Mouse (Mus musculus) embryonic facial prominence, embryonic 12.5 days (tissue): ENCODE measurements around the gene Arl8b. TPM values are rescaled to one million over a fixed set of nuclear protein-coding genes. Genes with fewer than 3 reads are reported as not detected.
A peak's percentile ranks its signal among the peaks of the same experiment; 100 is the strongest.

Experiments used
- ATAC-seq: fragments of 200-750 bp; cut with Nextera tagmentation; 2 replicates; pipeline ENCODE4 v1.8.0; 2017; ENCODE audit not compliant: insufficient number of reproducible peaks, insufficient read depth, low FRiP score, low TSS enrichment
- H3K27ac ChIP-seq: fragments of 300-500 bp; sonication (generic); 2 replicates; pipeline ENCODE4 v1.5.1; 2016; ENCODE audit warnings: mild to moderate bottlenecking
- H3K27me3 ChIP-seq: fragments of 300-500 bp; sonication (generic); 2 replicates; pipeline ENCODE4 v1.6.1; 2016; ENCODE audit warnings: mild to moderate bottlenecking, moderate library complexity
- H3K36me3 ChIP-seq: fragments of 300-500 bp; sonication (generic); 2 replicates; pipeline ENCODE4 v1.6.1; 2016; ENCODE audit warnings: mild to moderate bottlenecking
- H3K4me1 ChIP-seq: fragments of 300-500 bp; sonication (generic); 2 replicates; pipeline ENCODE4 v1.6.1; 2016
- H3K4me2 ChIP-seq: fragments of 300-500 bp; sonication (generic); replicated peaks from 2 replicates; pipeline ENCODE4 v1.6.1; 2016; ENCODE audit warnings: mild to moderate bottlenecking, moderate library complexity
- H3K4me3 ChIP-seq: fragments of 300-500 bp; sonication (generic); 2 replicates; pipeline ENCODE4 v1.5.1; 2016; ENCODE audit warnings: mild to moderate bottlenecking
- H3K9ac ChIP-seq: fragments of 300-500 bp; sonication (generic); 2 replicates; pipeline ENCODE4 v1.6.1; 2016; ENCODE audit warnings: mild to moderate bottlenecking, moderate library complexity
- H3K9me3 ChIP-seq: fragments of 300-500 bp; sonication (generic); 2 replicates; pipeline ENCODE4 v1.6.1; 2016; ENCODE audit warnings: mild to moderate bottlenecking, moderate library complexity
- WGBS: fragments of 180-500 bp; shearing (Covaris S2); methylation state at CpG from one replicate; pipeline ENCODE4 v1.1.7; 2016; 5-methylcytosine and 5-hydroxymethylcytosine counted together
- polyA plus RNA-seq: library from polyadenylated mRNA; unstranded; fragments of >200 nt; fragmentation: Nextera tagmentation; extraction: Ambion mirVana; gene quantifications from 2 replicates; pipeline ENCODE4 v1.2.1, GENCODE M21; 2016

Gene Arl8b
- polyA plus RNA-seq, 1 experiment from 2014 or later = 69.5 TPM

DNA sequence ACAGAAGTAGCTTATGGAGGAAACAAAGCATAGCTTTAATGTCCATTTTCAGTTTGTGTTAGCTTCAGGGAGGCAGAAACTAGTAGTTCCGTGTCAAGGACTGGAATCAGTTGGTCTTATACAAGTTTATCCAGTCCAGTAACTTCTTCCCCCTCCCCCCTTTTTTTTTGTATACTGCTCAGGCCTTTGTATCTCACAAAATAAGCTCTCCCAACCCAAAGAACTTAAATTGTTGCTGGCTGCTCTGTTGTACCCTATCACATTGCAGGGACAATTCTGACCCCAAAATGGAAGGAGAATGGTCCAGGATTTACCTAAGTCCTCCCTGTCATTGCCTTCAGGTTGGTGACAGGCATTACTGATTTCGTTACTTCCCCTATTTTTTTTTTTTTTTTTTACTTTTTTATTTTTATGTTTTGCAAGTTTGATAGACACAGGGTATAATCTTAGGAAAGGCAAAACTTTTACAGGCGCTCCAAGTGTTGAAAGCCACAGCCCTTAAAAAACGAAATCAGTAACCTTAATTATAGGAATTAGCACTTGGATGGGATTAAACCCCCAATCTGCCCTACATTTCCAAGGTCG, 44.5 kb downstream of the Arl8b start:
- peak overlapping the region; percentile 87 for H3K4me2 ChIP-seq
- peaks cover 15% of the 10 kb centered on the region for H3K4me1 ChIP-seq
- H3K27ac ChIP-seq = no peak overlapping the region
- peaks cover 12% of the 10 kb centered on the region for H3K36me3 ChIP-seq
- H3K4me3 ChIP-seq = peak overlapping the region; percentile 90
- H3K27me3 ChIP-seq = no peaks in the 10 kb centered on the region
- no peaks in the 10 kb centered on the region for H3K9me3 ChIP-seq
- H3K9ac ChIP-seq = peak overlapping the region; percentile 21; the same call in 1 of the 2 replicates
- no peak for ATAC-seq
- 23% methylated on average over 5 of the region's 5 CpGs for WGBS

DNA sequence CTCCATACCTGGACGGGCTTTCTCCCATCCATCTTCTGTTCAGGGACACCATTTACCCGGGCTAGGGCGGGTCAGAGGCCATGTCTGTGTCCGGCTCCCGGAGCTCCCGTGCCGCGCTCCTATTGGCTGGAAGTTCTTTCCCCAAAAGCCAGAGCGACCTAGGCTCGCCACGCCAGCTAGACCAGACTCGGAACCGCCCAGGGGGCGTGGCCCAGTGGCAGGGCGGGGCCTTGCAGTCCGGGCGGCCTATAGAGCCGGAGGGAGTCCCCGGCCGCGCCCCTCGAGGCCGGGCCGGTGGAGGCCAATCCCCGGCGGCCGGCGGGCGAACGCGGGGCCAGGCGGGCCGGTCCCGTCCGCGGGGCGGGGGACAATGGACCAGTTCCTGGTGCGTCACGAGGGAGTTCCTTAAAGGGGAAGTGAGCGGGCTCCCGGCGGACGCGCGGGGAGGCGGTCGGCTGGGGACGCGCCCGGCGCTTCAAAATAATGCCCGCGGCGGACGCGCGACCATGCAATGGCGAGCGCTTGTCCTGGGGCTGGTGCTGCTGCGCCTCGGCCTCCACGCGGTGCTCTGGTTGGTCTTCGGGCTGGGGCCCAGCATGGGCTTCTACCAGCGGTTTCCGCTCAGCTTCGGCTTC, 45.5 kb downstream of the Arl8b start, which contains the start of gene Edem1:
Gene Edem1, plus strand, starts transcription at position 408 of the 635 bp plus-strand sequence.
- H3K4me3 ChIP-seq = peak within 1 kb of the TSS; percentile 90
- H3K27ac ChIP-seq = peak within 1 kb of the TSS; percentile 81
- H3K27me3 ChIP-seq = no peaks in the 10 kb centered on the region
- no peaks in the 10 kb centered on the region for H3K9me3 ChIP-seq
- H3K36me3 ChIP-seq = 0 out of 2 replicates have a peak, but pooled peaks cover 3% of the 10 kb centered on the region
- H3K4me1 ChIP-seq = peaks cover 15% of the 10 kb centered on the region
- peak; percentile 99 for ATAC-seq
- peak within 1 kb of the TSS; percentile 87 for H3K4me2 ChIP-seq
- under 1% methylated on average over 67 of the region's 67 CpGs for WGBS
- H3K9ac ChIP-seq = peak within 1 kb of the TSS; percentile 94

DNA sequence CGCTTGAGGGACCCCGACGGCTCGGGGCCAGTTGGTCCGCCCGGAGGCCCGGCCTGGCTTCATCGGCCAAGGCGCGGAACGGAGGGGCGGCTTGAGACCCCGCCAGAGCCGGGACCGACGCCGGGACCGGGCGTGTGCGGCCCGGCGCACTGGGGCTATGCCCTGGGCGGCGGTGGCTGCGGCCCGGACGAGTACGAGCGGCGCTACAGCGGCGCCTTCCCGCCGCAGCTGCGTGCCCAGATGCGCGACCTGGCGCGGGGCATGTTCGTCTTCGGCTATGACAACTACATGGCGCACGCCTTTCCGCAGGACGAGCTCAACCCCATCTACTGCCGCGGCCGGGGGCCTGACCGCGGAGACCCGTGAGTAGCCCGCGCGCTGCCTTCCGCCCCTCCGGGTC, 46.0 kb downstream of the Arl8b start:
- no peaks in the 10 kb centered on the region for H3K36me3 ChIP-seq
- peaks cover 17% of the 10 kb centered on the region for H3K4me1 ChIP-seq
- H3K27ac ChIP-seq = peak overlapping the region; percentile 81
- H3K9me3 ChIP-seq = no peaks in the 10 kb centered on the region
- peak overlapping the region; percentile 94 for H3K9ac ChIP-seq
- ATAC-seq = no peak; the same call in 1 of the 2 replicates
- peak overlapping the region; percentile 90 for H3K4me3 ChIP-seq
- under 1% methylated on average over 56 of the region's 56 CpGs for WGBS
- H3K4me2 ChIP-seq = peak overlapping the region; percentile 87
- H3K27me3 ChIP-seq = no peaks in the 10 kb centered on the region

DNA sequence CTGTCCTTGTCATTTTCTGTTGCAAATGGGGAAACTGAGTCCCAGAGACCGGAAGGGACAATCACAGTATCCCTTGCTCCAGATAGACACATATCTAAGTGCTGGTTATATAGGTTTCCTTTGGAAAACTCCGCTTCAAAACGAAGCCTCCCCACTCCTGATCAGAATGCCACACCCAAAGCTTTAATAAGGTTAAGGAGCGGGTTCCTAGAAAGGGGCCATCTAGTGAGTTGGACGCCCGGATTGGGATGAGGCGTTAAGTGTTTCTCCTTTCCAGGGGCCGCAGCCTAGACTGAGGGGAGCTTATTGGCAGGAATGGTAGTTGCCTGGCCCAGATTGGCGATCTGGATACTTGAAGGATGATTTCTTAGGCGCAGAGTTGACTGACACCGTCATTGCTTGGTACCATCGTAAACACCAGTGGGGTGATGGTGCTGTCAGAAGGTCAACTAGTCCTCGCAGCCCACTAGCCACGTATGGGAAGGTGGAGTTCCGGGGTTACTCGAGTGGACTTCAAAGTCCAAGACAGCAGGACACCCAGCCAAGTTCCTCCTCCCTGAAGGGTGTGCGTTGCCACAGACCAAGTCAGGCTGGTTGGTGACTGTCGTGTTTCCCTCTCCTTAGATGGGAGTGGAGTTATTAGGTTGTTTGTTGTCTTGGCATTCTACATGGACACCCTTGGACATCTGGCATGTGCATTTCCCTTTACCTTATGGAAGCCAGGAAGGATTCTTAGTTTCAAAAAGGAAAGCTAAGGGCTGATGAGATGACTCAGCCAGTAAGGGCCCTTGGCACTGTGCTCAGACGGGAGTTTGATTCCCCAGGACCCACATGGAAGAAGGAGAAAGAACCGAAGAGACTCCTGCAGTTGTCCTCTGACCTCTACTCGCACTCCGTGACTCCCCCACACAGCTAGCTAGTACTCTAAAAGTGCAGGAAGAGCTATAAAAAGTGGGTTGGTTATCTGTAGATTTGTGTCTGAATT, 46.8 kb downstream of the Arl8b start:
- Histone ChIP-seq H3K4me1 (peaks cover 18% of the 10 kb centered on the region), H3K9ac (peak overlapping the region; percentile 94), H3K36me3 (no peaks in the 10 kb centered on the region), H3K27ac (no peak overlapping the region), H3K4me2 (peak overlapping the region; percentile 87), H3K27me3 (no peaks in the 10 kb centered on the region), H3K9me3 (no peaks in the 10 kb centered on the region), H3K4me3 (peak overlapping the region; percentile 90)
- ATAC-seq = no peak
- WGBS = 23% methylated on average over 22 of the region's 22 CpGs

DNA sequence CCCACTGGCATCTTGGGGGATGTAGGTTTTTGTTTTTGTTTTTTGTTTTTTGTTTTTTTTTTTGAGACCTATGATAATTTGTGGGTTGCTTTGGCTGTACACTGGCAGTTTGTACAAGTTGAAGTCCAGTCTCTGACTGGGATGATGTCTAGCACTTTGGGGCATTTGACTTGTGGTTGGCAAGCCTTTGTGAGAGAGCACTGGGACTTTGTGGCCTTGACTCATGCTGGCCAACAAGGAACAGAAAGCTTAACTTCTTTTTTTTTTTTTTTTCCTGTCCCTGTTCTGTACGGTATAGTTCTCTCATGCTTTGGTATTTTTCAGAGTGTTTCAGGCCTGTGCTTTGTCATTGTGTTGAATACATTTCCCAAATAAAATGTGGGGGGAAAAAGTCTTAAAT, 49.3 kb downstream of the Arl8b start:
- no peak for ATAC-seq
- Histone ChIP-seq H3K36me3 (peaks cover 2% of the 10 kb centered on the region; the same call in 1 of the 2 replicates), H3K4me2 (no peak overlapping the region), H3K9ac (no peak overlapping the region), H3K4me1 (peaks cover 27% of the 10 kb centered on the region), H3K27me3 (no peaks in the 10 kb centered on the region), H3K4me3 (no peak overlapping the region), H3K9me3 (no peaks in the 10 kb centered on the region), H3K27ac (no peak overlapping the region)
- 93% methylated on average over 1 of the region's 1 CpGs for WGBS

DNA sequence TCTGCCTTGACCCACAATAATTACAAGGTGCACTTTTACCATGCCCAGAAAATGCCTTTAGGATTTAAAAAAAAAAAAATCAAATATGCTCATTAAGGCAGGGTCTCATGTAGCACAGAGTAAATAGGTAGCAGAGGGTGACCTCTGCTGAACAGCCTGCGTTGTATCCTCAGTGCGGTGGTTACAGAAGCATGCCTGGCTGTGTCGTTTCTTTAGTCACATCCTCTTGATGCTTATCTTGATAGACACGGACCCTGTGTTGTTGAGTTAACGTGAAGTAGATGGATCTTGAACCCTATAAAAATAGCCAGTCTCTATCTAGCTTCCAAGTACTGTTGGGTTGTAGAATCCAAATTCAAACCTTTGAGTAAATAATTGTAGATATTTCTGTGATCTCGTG, 50.1 kb downstream of the Arl8b start:
- 73% methylated on average over 6 of the region's 6 CpGs for WGBS
- ATAC-seq = no peak
- H3K27ac ChIP-seq = no peak overlapping the region
- H3K9ac ChIP-seq = no peak overlapping the region
- H3K4me3 ChIP-seq = no peak overlapping the region
- H3K27me3 ChIP-seq = no peaks in the 10 kb centered on the region
- H3K36me3 ChIP-seq = peaks cover 7% of the 10 kb centered on the region; the same call in 1 of the 2 replicates
- H3K9me3 ChIP-seq = no peaks in the 10 kb centered on the region
- no peak overlapping the region for H3K4me2 ChIP-seq
- H3K4me1 ChIP-seq = peaks cover 27% of the 10 kb centered on the region

DNA sequence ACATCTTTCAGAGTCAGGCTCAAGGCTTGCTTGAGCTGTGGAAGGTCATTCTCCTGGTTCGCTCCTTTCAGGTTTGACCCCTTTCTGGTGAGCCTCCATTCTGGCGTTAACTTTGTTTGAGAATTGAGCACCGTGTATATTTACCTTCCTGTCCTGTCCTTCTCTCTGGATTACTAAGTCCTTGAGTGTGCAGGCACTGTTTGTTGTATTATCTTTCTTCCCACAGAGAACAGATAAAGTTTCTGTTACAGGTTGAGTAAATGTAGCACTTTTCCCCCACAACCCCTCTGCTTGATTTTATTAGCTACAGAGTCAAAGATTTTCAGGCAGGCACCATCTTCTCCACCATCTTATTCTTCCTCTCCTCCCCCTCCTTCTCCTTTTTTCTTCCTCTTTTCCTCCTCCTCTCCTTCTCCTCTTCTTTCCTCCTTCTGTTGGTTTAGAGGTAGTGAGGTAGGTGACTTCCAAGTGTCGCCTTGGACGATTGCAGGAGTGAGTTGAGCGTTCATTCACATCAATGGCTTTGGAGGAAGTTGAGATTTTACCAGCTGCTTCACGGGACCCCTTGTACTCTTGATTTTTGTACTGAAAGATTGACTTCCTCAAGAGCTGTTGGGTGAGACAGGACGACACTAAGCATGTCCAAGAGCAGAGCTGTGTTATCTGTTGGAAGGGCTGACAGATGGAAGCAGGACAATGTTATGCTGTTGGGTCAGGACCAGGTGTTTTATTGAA, 51.2 kb downstream of the Arl8b start:
- Histone ChIP-seq H3K4me2 (no peak overlapping the region), H3K27me3 (no peaks in the 10 kb centered on the region), H3K4me1 (peaks cover 27% of the 10 kb centered on the region), H3K9ac (no peak overlapping the region), H3K27ac (no peak overlapping the region), H3K36me3 (peaks cover 12% of the 10 kb centered on the region), H3K9me3 (no peaks in the 10 kb centered on the region), H3K4me3 (no peak overlapping the region)
- ATAC-seq = no peak
- WGBS = 86% methylated on average over 8 of the region's 8 CpGs

DNA sequence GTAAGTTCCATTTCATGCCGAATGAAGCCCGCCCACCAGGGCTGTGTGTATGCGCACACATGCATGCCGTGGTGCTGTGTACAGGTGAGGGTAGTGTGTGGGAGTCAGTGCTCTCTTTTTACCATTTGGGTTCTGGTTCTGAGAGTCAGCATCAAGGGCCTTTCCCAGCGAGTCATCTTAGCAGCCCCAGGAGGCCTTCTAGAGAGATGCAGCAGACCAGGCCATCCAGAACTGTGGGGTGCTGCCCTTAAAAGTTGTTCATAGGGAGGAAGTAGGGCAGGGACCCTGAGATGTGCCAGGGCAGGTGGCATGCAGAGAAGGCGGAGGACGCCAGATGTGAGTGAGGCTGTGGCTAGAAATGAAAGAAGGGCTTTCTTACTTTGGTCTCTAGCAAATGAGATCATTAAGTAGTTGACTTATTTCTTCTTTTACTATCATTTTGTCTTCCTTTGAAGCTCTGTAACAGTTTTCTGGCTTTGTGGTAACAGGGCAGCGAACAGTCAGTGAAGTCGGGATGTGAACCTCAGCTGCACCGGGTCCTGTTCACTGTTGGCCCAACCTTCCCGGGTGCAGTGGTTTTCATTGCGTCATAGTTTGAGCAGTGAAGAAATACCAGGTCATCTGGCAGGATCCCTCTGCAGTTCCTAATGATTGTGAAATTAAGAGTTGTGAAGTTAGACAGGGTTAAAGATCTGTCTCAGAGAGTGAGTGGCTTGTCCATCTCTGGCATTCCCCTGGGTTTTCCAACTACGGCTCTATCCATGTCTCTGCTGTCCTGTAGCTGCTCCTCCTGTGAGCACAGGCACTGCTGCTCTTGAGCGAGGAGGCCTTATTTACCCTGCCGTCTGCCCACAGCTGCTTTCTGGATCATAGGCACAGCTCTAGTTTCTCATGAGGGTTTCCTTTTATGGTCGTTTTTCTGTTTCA, 53.1 kb downstream of the Arl8b start:
- Histone ChIP-seq H3K4me3 (no peak overlapping the region), H3K36me3 (peaks cover 14% of the 10 kb centered on the region), H3K4me2 (no peak overlapping the region), H3K9me3 (no peaks in the 10 kb centered on the region), H3K4me1 (peaks cover 19% of the 10 kb centered on the region), H3K27me3 (no peaks in the 10 kb centered on the region), H3K9ac (no peak overlapping the region), H3K27ac (no peak overlapping the region)
- ATAC-seq = no peak
- WGBS = 81% methylated on average over 16 of the region's 16 CpGs

DNA sequence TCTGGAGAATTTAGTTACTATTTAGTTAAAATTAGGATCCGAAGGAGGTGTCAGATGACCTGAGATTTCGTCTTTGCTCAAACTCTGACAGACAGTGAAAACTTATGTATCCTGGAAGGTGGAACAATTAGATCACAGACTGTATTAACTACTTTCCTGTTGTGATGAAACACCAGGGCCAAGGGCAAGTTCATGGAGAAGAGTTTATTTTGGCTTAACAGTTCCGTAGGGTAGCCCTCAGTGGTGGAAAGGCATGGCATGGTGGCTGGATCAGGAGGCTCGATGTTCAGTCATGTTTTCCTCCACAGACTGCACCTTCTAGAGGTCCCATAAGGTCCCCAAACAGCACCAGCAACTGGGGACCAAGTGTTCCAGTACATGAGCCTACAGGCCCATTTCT, 54.2 kb downstream of the Arl8b start:
- no peak for ATAC-seq
- Histone ChIP-seq H3K4me3 (no peak overlapping the region), H3K27me3 (no peaks in the 10 kb centered on the region), H3K27ac (no peak overlapping the region), H3K9ac (no peak overlapping the region), H3K9me3 (no peaks in the 10 kb centered on the region), H3K4me2 (no peak overlapping the region), H3K36me3 (peaks cover 20% of the 10 kb centered on the region), H3K4me1 (peaks cover 12% of the 10 kb centered on the region; the same call in 1 of the 2 replicates)
- 84% methylated on average over 4 of the region's 4 CpGs for WGBS

DNA sequence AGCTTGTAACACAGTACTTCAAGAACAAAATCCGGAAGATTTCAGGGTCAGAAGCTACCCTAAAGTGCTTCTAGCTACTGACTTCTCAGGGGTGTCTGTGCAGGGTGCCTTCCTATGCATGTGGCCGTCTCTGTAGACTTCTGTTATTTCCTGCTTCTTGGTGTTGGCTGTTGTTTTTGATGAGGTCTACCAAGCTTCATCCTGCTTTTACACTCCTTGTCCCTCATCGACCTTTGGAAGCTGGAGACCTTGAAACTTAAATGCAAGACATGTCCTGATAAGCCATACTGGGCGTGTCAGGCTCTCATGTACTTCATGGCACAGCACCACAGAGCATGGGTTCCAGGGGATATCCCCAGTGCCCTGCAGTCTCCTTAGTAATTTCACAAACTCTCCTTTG, 55.1 kb downstream of the Arl8b start:
- 84% methylated on average over 4 of the region's 4 CpGs for WGBS
- no peak overlapping the region for H3K27ac ChIP-seq
- H3K36me3 ChIP-seq = peaks cover 24% of the 10 kb centered on the region
- H3K27me3 ChIP-seq = no peaks in the 10 kb centered on the region
- H3K4me1 ChIP-seq = peaks cover 12% of the 10 kb centered on the region; the same call in 1 of the 2 replicates
- H3K4me2 ChIP-seq = no peak overlapping the region
- no peak overlapping the region for H3K9ac ChIP-seq
- H3K4me3 ChIP-seq = no peak overlapping the region
- no peak for ATAC-seq
- H3K9me3 ChIP-seq = no peaks in the 10 kb centered on the region
